Mouse (Mus musculus): ENCODE measurements around the gene Erich4.

- TF ChIP-seq POLR2A (IDR thresholded peaks at IDR 0.05; ENCODE audit: borderline replicate concordance, insufficient read depth, low read length) = no peak
- TF ChIP-seq CTCF (IDR thresholded peaks at IDR 0.05; ENCODE audit: borderline replicate concordance, insufficient read depth, low read depth, low read length) = no peak
Measured at GRCm38 (mm10) chr7:25593859-25594258, 21.8 kb downstream of the Erich4 start.
